12 mouse cellular contexts compared by ENCODE assay signal in the genomic region with DNA sequence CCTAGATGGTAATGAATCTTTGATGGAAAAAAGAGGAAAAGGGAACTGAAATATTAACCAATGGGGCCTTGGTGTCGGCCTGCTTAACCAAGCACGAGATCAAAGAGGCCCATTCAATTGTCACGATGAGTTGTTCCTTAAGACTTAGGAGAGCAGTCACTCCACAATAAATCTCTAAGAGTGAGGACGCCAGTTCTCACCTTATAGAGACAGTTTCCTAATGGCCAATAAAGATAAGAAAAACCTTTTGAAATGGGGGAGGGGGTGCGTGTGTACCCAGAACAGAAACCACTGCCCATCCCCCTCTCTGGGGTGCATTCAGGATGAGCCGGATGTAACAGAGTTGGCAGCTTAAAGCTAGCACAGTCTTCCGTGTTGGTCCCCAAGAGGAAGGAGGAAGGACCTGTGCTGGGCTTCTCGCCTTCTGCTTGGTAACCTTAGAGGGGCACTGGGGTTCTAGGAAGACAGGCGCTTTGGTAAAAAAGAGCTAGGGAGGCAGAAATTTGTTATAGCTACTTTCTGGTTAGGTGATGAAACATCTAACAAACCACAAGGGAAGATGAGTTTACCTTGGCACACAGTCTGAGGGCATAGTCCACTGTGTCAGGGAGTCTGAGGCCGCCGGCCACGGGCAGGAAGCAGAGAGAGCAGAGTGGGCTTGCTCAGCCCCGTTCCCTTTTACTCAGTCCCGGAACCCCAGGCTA. TPM values are rescaled to one million over a fixed set of nuclear protein-coding genes. Genes with fewer than 3 reads are reported as not detected.
DNase-seq lines count a peak whose midpoint lies in the region; ATAC-seq and TF ChIP-seq lines count a peak whose summit lies in the region.
"Had no signal": no experiment of that assay in that cellular context is flagged by ENCODE, and none has a peak within 500 bp of the region (broad histone marks: within the 10 kb centered on the region; RNA-seq: fewer than 3 reads in every experiment).

No protein-coding gene starts in this region.

- no peaks in the 10 kb centered on the region for H3K36me3 ChIP-seq in lung, embryonic 14.5 days (ENCODE audit: insufficient read depth)
- no peaks in the 10 kb centered on the region for H3K36me3 ChIP-seq in liver, embryonic 11.5 days (ENCODE audit: control insufficient read depth, insufficient read depth, low read length)
- no peaks in the 10 kb centered on the region for H3K36me3 ChIP-seq in thymus, adult 2 months (ENCODE audit: control insufficient read depth, insufficient read depth, low read length)
- no peaks in the 10 kb centered on the region for H3K36me3 ChIP-seq in forebrain, embryonic 12.5 days (replicated peaks)
- H3K36me3 ChIP-seq: hindbrain, embryonic 15.5 days; midbrain, embryonic 13.5 days had no signal

- TF ChIP-seq CTCF in lung, embryonic 14.5 days (IDR thresholded peaks at IDR 0.05; ENCODE audit: low read depth) = no peak
- no peak for TF ChIP-seq CTCF in thymus, adult 2 months (IDR thresholded peaks at IDR 0.05; ENCODE audit: borderline replicate concordance, control insufficient read depth, extremely low read depth, insufficient read depth, low read length, poor library complexity)

- no peak overlapping the region for H3K4me3 ChIP-seq in lung, embryonic 14.5 days (ENCODE audit: low read depth, low read length)
- H3K4me3 ChIP-seq in liver, embryonic 11.5 days (ENCODE audit: low read depth, low read length) = no peak overlapping the region
- H3K4me3 ChIP-seq in thymus, adult 2 months (ENCODE audit: control insufficient read depth, insufficient read depth, low read length) = peak overlapping the region; percentile 0; the same call in 1 of the 2 replicates
- no peak overlapping the region for H3K4me3 ChIP-seq in forebrain, embryonic 12.5 days (replicated peaks)
- H3K4me3 ChIP-seq: hindbrain, embryonic 15.5 days; midbrain, embryonic 13.5 days had no signal

- no peaks in the 10 kb centered on the region for H3K9me3 ChIP-seq in lung, embryonic 14.5 days (ENCODE audit: low read depth, low read length)
- H3K9me3 ChIP-seq in liver, embryonic 11.5 days (ENCODE audit: control insufficient read depth, low read length) = no peaks in the 10 kb centered on the region
- H3K9me3 ChIP-seq in forebrain, embryonic 12.5 days = no peaks in the 10 kb centered on the region
- H3K9me3 ChIP-seq: hindbrain, embryonic 15.5 days; midbrain, embryonic 13.5 days had no signal

- H3K9ac ChIP-seq in lung, embryonic 14.5 days = no peak overlapping the region
- H3K9ac ChIP-seq in liver, embryonic 11.5 days (ENCODE audit: low read depth, low read length) = peak overlapping the region; percentile 12; the same call in 1 of the 2 replicates
- H3K9ac ChIP-seq in forebrain, embryonic 12.5 days = no peak overlapping the region
- H3K9ac ChIP-seq: hindbrain, embryonic 15.5 days; midbrain, embryonic 13.5 days had no signal

- no peaks in the 10 kb centered on the region for H3K27me3 ChIP-seq in lung, embryonic 14.5 days (ENCODE audit: insufficient read depth, low read length)
- H3K27me3 ChIP-seq in liver, embryonic 11.5 days (replicated peaks; ENCODE audit: control insufficient read depth, insufficient read depth, low read length) = no peaks in the 10 kb centered on the region
- no peaks in the 10 kb centered on the region for H3K27me3 ChIP-seq in thymus, adult 2 months (ENCODE audit: control insufficient read depth, insufficient read depth, low read length)
- H3K27me3 ChIP-seq in forebrain, embryonic 12.5 days = no peaks in the 10 kb centered on the region
- H3K27me3 ChIP-seq: hindbrain, embryonic 15.5 days; midbrain, embryonic 13.5 days; Patski had no signal

- peak; percentile 38 for DNase-seq in lung, embryonic 14.5 days
- DNase-seq in lung, postnatal 36 days = no peak
- DNase-seq in induced T-regulatory cell, adult 2 months (ENCODE audit: low read depth) = peak; percentile 84
- no peak for DNase-seq in liver, embryonic 11.5 days (ENCODE audit: low spot score)
- DNase-seq in thymus, adult 2 months = peak; percentile 56
- DNase-seq in gastrocnemius, adult 18-20 months (ENCODE audit: low spot score) = no peak
- no peak for DNase-seq in cerebellum, adult 9-11 months
- DNase-seq: embryo, embryonic 11 days had no signal

- WGBS in lung, embryonic 14.5 days = 28% methylated on average over 14 of the region's 14 CpGs
- 30% methylated on average over 14 of the region's 14 CpGs for WGBS in liver, embryonic 11.5 days
- 7% methylated on average over 14 of the region's 14 CpGs for WGBS in thymus, adult 2 months
- WGBS in forebrain, embryonic 12.5 days = 74% methylated on average over 14 of the region's 14 CpGs

- no peak for TF ChIP-seq POLR2A in thymus, adult 2 months (IDR thresholded peaks at IDR 0.05; ENCODE audit: control insufficient read depth, extremely low read depth, insufficient read depth, low read length, poor library complexity)

- no peak overlapping the region; the same call in 1 of the 2 replicates for H3K27ac ChIP-seq in lung, embryonic 14.5 days (ENCODE audit: low read depth)
- peak overlapping the region; percentile 15; the same call in 1 of the 2 replicates for H3K27ac ChIP-seq in liver, embryonic 11.5 days (ENCODE audit: low read depth, low read length)
- no peak overlapping the region for H3K27ac ChIP-seq in thymus, adult 2 months (ENCODE audit: control insufficient read depth, insufficient read depth, low read length)
- no peak overlapping the region for H3K27ac ChIP-seq in forebrain, embryonic 12.5 days
- H3K27ac ChIP-seq: hindbrain, embryonic 15.5 days; midbrain, embryonic 13.5 days had no signal

- peak; percentile 41; the same call in 1 of the 2 replicates for ATAC-seq in lung, embryonic 14.5 days (ENCODE audit: insufficient read depth)
- peak; percentile 28; the same call in 1 of the 2 replicates for ATAC-seq in liver, embryonic 11.5 days (replicated peaks; ENCODE audit: low FRiP score)
- no peak for ATAC-seq in forebrain, embryonic 12.5 days (ENCODE audit: low FRiP score)
- ATAC-seq: midbrain, embryonic 13.5 days; Patski had no signal

- peak overlapping the region; percentile 5; the same call in 1 of the 2 replicates for H3K4me2 ChIP-seq in lung, embryonic 14.5 days
- H3K4me2 ChIP-seq in liver, embryonic 11.5 days = peak overlapping the region; percentile 16
- H3K4me2 ChIP-seq in forebrain, embryonic 12.5 days = no peak overlapping the region
- H3K4me2 ChIP-seq: hindbrain, embryonic 15.5 days; midbrain, embryonic 13.5 days had no signal

- H3K4me1 ChIP-seq in lung, embryonic 14.5 days (ENCODE audit: insufficient read depth) = peaks cover 9% of the 10 kb centered on the region; the same call in 1 of the 2 replicates
- H3K4me1 ChIP-seq in liver, embryonic 11.5 days (replicated peaks; ENCODE audit: control insufficient read depth, insufficient read depth, low read length) = peaks cover 41% of the 10 kb centered on the region
- peaks cover 34% of the 10 kb centered on the region for H3K4me1 ChIP-seq in thymus, adult 2 months (replicated peaks; ENCODE audit: control insufficient read depth, insufficient read depth, low read length)
- H3K4me1 ChIP-seq in forebrain, embryonic 12.5 days = peaks cover 22% of the 10 kb centered on the region

RNA-seq across cellular contexts. Expression of a gene that starts 22.5 kb away (rescaled TPM):
- 5.4 and 5.9 TPM in 2 replicates for polyA plus RNA-seq in lung, embryonic 14.5 days (2014; fragmentation: Nextera tagmentation; extraction: Ambion mirVana)
- polyA plus RNA-seq in liver, embryonic 11.5 days (2014; fragmentation: Nextera tagmentation; extraction: Ambion mirVana) = 52.2 and 58.7 TPM in 2 replicates
- polyA plus RNA-seq in thymus, adult 2 months (2012; rRNA removed) = 9.0 and 11.2 TPM in 2 replicates
- polyA plus RNA-seq in forebrain, embryonic 12.5 days (2016; fragmentation: Nextera tagmentation; extraction: Ambion mirVana) = 4.0 and 5.4 TPM in 2 replicates
- 1 to 10 TPM; 3.7 to 7.1 TPM for total RNA-seq in gastrocnemius, adult 18-20 months (2021)

RNA-seq across cellular contexts. Expression of a gene that starts 22.7 kb away (rescaled TPM):
- 2.8 and 5.3 TPM in 2 replicates for polyA plus RNA-seq in lung, embryonic 14.5 days (2014; fragmentation: Nextera tagmentation; extraction: Ambion mirVana)
- 5.8 and 6.2 TPM in 2 replicates for polyA plus RNA-seq in liver, embryonic 11.5 days (2014; fragmentation: Nextera tagmentation; extraction: Ambion mirVana)
- 3.9 and 4.0 TPM in 2 replicates for polyA plus RNA-seq in thymus, adult 2 months (2012; rRNA removed)
- 2.4 and 2.6 TPM in 2 replicates for polyA plus RNA-seq in forebrain, embryonic 12.5 days (2016; fragmentation: Nextera tagmentation; extraction: Ambion mirVana)
- total RNA-seq in gastrocnemius, adult 18-20 months (2021) = 1 to 10 TPM; 1.2 to 1.6 TPM

Comparison
In these comparisons a context has a peak if more than half of its experiments do, and no peak if none do; other contexts are left out.
1. DNase-seq: peak in lung, embryonic 14.5 days (single experiment), induced T-regulatory cell, adult 2 months (single experiment) and thymus, adult 2 months (single experiment); none in lung, postnatal 36 days (single experiment), liver, embryonic 11.5 days (single experiment), gastrocnemius, adult 18-20 months (single experiment) and cerebellum, adult 9-11 months (single experiment).